Mouse (Mus musculus): ENCODE measurements around the gene Vps36. TPM values are rescaled to one million over a fixed set of nuclear protein-coding genes. Genes with fewer than 3 reads are reported as not detected.

Gene Vps36
- total RNA-seq (2023) = 24.2 to 30.4 TPM (median 25.3 TPM) in 4 replicates

DNA sequence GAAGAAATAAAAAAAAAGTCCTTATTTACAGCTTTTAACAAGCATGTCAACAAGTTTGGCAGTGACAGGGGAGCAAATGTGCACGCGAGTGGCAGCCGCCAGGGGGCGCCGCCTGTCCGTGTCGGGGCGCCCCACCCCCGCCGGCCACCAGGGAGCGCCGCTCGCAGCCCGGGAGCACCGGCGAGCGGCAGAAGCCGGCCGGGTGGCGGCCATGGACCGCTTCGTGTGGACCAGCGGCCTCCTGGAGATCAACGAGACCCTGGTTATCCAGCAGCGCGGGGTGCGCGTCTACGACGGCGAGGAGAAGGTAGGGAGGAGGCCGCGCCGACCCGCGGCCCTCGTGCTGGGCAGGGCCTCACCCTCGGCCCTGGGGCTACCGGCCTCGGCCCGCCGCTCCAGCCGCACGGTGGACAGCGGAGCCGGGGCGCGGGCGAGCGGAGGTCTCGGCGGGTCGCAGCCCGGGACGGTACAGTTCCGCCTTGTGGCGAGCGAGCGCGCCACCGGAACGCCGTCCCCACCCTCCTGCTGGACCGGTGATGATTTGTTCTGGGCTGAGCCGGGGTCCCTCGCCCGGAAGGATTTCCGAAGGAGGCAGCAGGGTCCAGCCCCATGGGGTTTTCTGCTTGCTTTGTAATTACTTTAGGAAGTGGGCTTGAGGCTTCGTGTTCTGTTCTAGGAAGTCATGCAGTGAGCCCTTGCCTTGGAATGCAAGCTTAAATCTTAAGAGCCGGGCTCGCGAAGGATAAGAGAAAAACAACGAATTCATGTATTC is at the start of gene Vps36:
Gene Vps36, plus strand, starts transcription at position 150 of the 772 bp plus-strand sequence.

DNA sequence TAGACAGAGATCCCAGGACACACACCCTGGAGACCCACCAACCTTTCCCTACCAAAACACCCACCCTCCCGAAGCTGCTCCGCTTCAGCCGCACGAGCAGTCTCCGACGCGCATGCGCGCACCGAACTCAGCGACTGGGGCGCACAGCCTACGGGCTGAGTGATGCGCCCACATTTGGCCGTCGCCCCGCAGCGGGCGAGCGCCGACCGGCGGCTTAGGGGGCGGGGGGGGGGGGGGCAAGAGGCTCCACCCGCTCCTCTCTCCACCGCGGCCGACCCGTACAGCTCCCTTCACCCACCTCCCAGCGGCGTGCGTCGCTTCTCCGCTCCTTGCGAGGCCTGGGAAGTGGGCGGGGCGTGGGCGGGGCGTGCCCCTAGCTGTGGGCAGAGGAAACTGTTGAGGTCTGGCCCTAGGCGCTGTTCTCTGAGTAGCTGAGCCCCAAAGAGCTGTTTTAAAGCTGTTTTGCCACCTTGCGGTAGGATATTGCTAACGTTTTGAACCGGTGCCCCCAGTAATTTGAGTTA is 26.5 kb upstream of the Vps36 start, which contains the start of gene Nek3:
Gene Nek3, minus strand, starts transcription at position 356 of the 524 bp plus-strand sequence.

DNA sequence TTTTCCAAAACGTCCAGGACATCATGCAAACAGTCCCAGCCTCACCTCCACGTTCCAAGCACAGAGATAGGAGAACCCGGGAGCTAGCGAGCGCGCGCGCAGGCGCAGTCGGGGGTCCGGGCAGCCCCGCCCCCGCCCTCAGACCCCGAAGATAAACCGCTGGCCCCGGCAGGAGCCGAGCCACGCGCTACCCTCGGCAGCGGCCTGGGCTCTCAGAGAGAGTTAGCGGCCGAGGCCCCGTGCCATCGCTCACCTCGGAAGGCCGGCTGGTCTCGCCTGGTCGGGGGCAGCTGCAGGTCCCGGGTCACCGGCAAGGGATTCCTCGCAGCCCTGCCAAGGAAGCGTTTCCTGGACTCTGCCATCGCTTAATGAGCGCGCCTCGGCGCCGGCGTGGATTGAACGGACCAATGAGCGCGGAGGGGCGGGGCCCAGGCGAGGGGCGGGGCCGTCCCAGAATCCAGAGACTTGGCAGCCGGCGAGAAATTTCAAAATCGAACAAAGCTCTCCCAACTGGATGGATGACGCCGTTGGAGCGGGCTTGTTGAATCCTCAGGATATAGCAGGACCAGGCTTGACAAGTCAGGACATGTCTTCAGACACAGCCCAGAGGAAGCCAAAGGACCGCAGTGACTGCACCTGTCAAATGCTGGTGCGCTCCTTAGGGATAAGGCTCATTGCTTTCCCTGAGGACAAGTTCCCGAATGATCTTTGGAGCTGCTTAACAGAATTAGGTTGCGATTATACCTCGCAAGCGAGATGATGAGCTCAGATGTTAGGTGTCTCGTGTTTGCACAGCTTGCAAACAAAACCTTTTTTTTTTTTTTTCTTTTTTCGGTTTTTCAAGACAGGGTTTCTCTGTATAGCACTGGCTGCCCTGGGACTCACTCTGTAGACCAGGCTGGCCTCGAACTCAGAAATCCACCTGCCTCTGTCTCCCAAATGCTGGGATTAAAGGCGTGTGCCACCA is 6.9 kb upstream of the Vps36 start, which contains the start of gene Ckap2:
Gene Ckap2, minus strand, starts transcription at position 389 of the 967 bp plus-strand sequence.

GRCm38 (mm10) chr8:22227061-22227877 is 34.7 kb downstream of the Vps36 start, which contains the start of gene Thsd1:
Gene Thsd1 (plus strand): TSS chr8:22227313.

Other genes with a start within 250 kb of the Vps36 start
- not detected in 4 replicates for gene Defb13, start 246.0 kb upstream of the Vps36 start, total RNA-seq (2023)
- gene Fam90a1a, start 234.1 kb upstream of the Vps36 start, total RNA-seq (2023) = not detected in 4 replicates
- gene Ccdc70, start 223.0 kb upstream of the Vps36 start, total RNA-seq (2023) = not detected in 4 replicates
- 0.46 to 0.50 TPM (median 0.48 TPM) in 4 replicates for gene Atp7b, start 132.5 kb upstream of the Vps36 start, total RNA-seq (2023)
- gene Alg11, start 132.1 kb upstream of the Vps36 start, total RNA-seq (2023) = 12.7 to 21.1 TPM (median 17.0 TPM) in 4 replicates
- gene Nek5, start 67.8 kb upstream of the Vps36 start, total RNA-seq (2023) = not detected in 4 replicates
- gene Nek3, start 26.4 kb upstream of the Vps36 start, total RNA-seq (2023) = 4.6 to 5.9 TPM (median 5.5 TPM) in 4 replicates
- gene Ckap2, start 7.0 kb upstream of the Vps36 start, total RNA-seq (2023) = 1.5 to 2.0 TPM (median 1.7 TPM) in 4 replicates
- gene Thsd1, start 34.5 kb downstream of the Vps36 start, total RNA-seq (2023) = 0.17 to 0.34 TPM (median 0.18 TPM) in 4 replicates
- not detected in 4 replicates for gene Tpte, start 90.6 kb downstream of the Vps36 start, total RNA-seq (2023)
- 5.6 to 7.7 TPM (median 5.9 TPM) in 4 replicates for gene Slc25a15, start 205.8 kb downstream of the Vps36 start, total RNA-seq (2023)
- gene Mrps31, start 218.6 kb downstream of the Vps36 start, total RNA-seq (2023) = 10.9 to 13.2 TPM (median 12.7 TPM) in 4 replicates

All from B cell, adult 62 days (primary cell).